8 mouse cellular contexts compared by ENCODE assay signal in the genomic region with DNA sequence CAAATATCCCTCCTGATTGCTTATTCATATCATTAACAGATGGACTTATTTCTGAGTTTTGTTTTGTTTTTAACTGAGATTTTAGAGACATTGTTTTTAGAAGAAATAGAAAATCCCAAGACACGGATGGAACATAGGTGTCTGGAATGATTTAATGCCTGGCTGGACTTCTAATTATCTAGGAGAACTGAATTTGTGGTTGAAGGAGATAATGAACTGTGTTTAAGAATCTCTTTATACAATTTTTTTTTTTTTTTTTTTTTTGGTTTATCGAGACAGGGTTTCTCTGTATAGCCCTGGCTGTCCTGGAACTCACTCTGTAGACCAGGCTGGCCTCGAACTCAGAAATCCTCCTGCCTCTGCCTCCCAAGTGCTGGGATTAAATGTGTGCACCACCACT. TPM values are rescaled to one million over a fixed set of nuclear protein-coding genes. Genes with fewer than 3 reads are reported as not detected.
DNase-seq lines count a peak whose midpoint lies in the region; ATAC-seq and TF ChIP-seq lines count a peak whose summit lies in the region.
"Not testable (repeated sequence)": the region's sequence is repeated elsewhere in the genome, so short reads cannot be mapped to it uniquely, and the experiment has no call there.

No protein-coding gene starts in this region.

- H3K4me3 ChIP-seq in ES-E14 (ENCODE audit: insufficient read depth in 1 of 2, low read depth in 1 of 2, low read length in 2 of 2, poor library complexity in 1 of 2, severe bottlenecking in 1 of 2): peak overlapping the region in 1 of 2 experiments; percentile 87; a peak in 2 of 4 replicates
- H3K4me3 ChIP-seq in embryonic fibroblast, embryonic 13.5 days (ENCODE audit: insufficient read depth, low read length): peak overlapping the region; percentile 95
- H3K4me3 ChIP-seq in heart, embryonic 11.5 days (ENCODE audit: low read depth, low read length): peak overlapping the region; percentile 94; the same call in 1 of the 2 replicates
- H3K4me3 ChIP-seq in hindbrain, embryonic 15.5 days: peak overlapping the region; percentile 97
- H3K4me3 ChIP-seq in layer of hippocampus, adult 2 months: peak overlapping the region; percentile 97
- peak overlapping the region in 1 of 2 experiments; percentile 69; a peak in 2 of 4 replicates for H3K4me3 ChIP-seq in liver, embryonic 14.5 days (ENCODE audit: insufficient read depth in 1 of 2, low read depth in 2 of 2, low read length in 2 of 2)
- peak overlapping the region; percentile 69 for H3K4me3 ChIP-seq in midbrain, embryonic 13.5 days (replicated peaks)
- H3K4me3 ChIP-seq in stomach, embryonic 15.5 days (replicated peaks): peak overlapping the region; percentile 83; the same call in 1 of the 2 replicates

- in situ Hi-C loops in ES-E14 (cut with MboI; ENCODE audit: low sequenced_read_pairs in 2 of 2, unreplicated experiment in 2 of 2): not testable (repeated sequence)

- H3K4me2 ChIP-seq in heart, embryonic 11.5 days: peak overlapping the region; percentile 76
- H3K4me2 ChIP-seq in hindbrain, embryonic 15.5 days: peak overlapping the region; percentile 59
- H3K4me2 ChIP-seq in liver, embryonic 14.5 days (ENCODE audit: low read depth): peak overlapping the region; percentile 82
- H3K4me2 ChIP-seq in midbrain, embryonic 13.5 days (replicated peaks): peak overlapping the region; percentile 81
- H3K4me2 ChIP-seq in stomach, embryonic 15.5 days: peak overlapping the region; percentile 62

- TF ChIP-seq POLR2A in embryonic fibroblast, embryonic 13.5 days (IDR thresholded peaks at IDR 0.05; ENCODE audit: low read depth, low read length): not testable (repeated sequence)

- not testable (repeated sequence) for H3K9me3 ChIP-seq in ES-E14 (ENCODE audit: control insufficient read depth, insufficient read depth, low read depth, low read length); heart, embryonic 11.5 days (replicated peaks; ENCODE audit: control insufficient read depth, low read length); hindbrain, embryonic 15.5 days; liver, embryonic 14.5 days (ENCODE audit: control insufficient read depth, low read length); midbrain, embryonic 13.5 days; stomach, embryonic 15.5 days

- H3K9ac ChIP-seq in ES-E14 (ENCODE audit: insufficient read depth, low read depth, low read length, poor library complexity, severe bottlenecking); heart, embryonic 11.5 days (ENCODE audit: low read depth, low read length); liver, embryonic 14.5 days (replicated peaks); stomach, embryonic 15.5 days: not testable (repeated sequence)
- peak overlapping the region; percentile 99; the same call in 1 of the 2 replicates for H3K9ac ChIP-seq in hindbrain, embryonic 15.5 days
- H3K9ac ChIP-seq in midbrain, embryonic 13.5 days (replicated peaks): peak overlapping the region; percentile 97

- not testable (repeated sequence) for ATAC-seq in heart, embryonic 11.5 days (replicated peaks; ENCODE audit: insufficient number of reproducible peaks, low FRiP score, low TSS enrichment); hindbrain, embryonic 15.5 days (ENCODE audit: low FRiP score, low read depth); liver, embryonic 14.5 days (ENCODE audit: insufficient read depth); midbrain, embryonic 13.5 days; stomach, embryonic 15.5 days (ENCODE audit: insufficient read depth, low FRiP score, low read depth)

- DNase-seq in ES-E14 (ENCODE audit: low read depth, low spot score); layer of hippocampus, adult 2 months (ENCODE audit: low spot score in 2 of 2); liver, embryonic 14.5 days (ENCODE audit: low read depth in 3 of 3, low spot score in 3 of 3): not testable (repeated sequence)

- H3K27me3 ChIP-seq in heart, embryonic 11.5 days (ENCODE audit: control insufficient read depth, insufficient read depth, low read length); hindbrain, embryonic 15.5 days; liver, embryonic 14.5 days (ENCODE audit: control insufficient read depth, insufficient read depth, low read length); midbrain, embryonic 13.5 days; stomach, embryonic 15.5 days (replicated peaks): not testable (repeated sequence)

- H3K27ac ChIP-seq in ES-E14 (ENCODE audit: insufficient read depth, low read depth, low read length, poor library complexity, severe bottlenecking); embryonic fibroblast, embryonic 13.5 days (ENCODE audit: insufficient read depth, low read length); heart, embryonic 11.5 days (ENCODE audit: low read depth, low read length); hindbrain, embryonic 15.5 days (replicated peaks); liver, embryonic 14.5 days; midbrain, embryonic 13.5 days; stomach, embryonic 15.5 days: not testable (repeated sequence)
- 0 out of 2 replicates have a peak overlapping the region, but pooled peaks have one; percentile 98 for H3K27ac ChIP-seq in layer of hippocampus, adult 2 months

- TF ChIP-seq CTCF in embryonic fibroblast, embryonic 13.5 days (IDR thresholded peaks at IDR 0.05; ENCODE audit: borderline replicate concordance, insufficient read depth, low read length); layer of hippocampus, adult 2 months (conservative IDR thresholded peaks at IDR 0.05); liver, embryonic 14.5 days (IDR thresholded peaks at IDR 0.05; ENCODE audit: low read depth): not testable (repeated sequence)

- 92% methylated on average over 3 of the region's 3 CpGs for WGBS in heart, embryonic 11.5 days (ENCODE audit: insufficient replicate concordance)
- WGBS in hindbrain, embryonic 15.5 days: 59% methylated on average over 3 of the region's 3 CpGs
- 62% methylated on average over 3 of the region's 3 CpGs for WGBS in liver, embryonic 14.5 days (ENCODE audit: insufficient replicate concordance)
- WGBS in midbrain, embryonic 13.5 days: 78% methylated on average over 3 of the region's 3 CpGs
- 64% methylated on average over 3 of the region's 3 CpGs for WGBS in stomach, embryonic 15.5 days

- H3K36me3 ChIP-seq in ES-E14 (ENCODE audit: control insufficient read depth, insufficient read depth, low read length, poor library complexity, severe bottlenecking); heart, embryonic 11.5 days (ENCODE audit: control insufficient read depth, insufficient read depth, low read length); hindbrain, embryonic 15.5 days; liver, embryonic 14.5 days (replicated peaks; ENCODE audit: control insufficient read depth, insufficient read depth, low read depth); midbrain, embryonic 13.5 days; stomach, embryonic 15.5 days: not testable (repeated sequence)

- not testable (repeated sequence) for H3K4me1 ChIP-seq in ES-E14 (ENCODE audit: control insufficient read depth in 2 of 2, insufficient read depth in 2 of 2, low read length in 2 of 2, poor library complexity in 1 of 2); embryonic fibroblast, embryonic 13.5 days (ENCODE audit: control insufficient read depth, insufficient read depth, low read length); heart, embryonic 11.5 days (ENCODE audit: control insufficient read depth, insufficient read depth, low read length)
- H3K4me1 ChIP-seq in hindbrain, embryonic 15.5 days (replicated peaks): peaks cover 62% of the 10 kb centered on the region
- peaks cover 6 to 11% of the 10 kb centered on the region in 2 experiments for H3K4me1 ChIP-seq in liver, embryonic 14.5 days (replicated peaks; ENCODE audit: control insufficient read depth in 2 of 2, insufficient read depth in 2 of 2, low read length in 1 of 2)
- peaks cover 65% of the 10 kb centered on the region for H3K4me1 ChIP-seq in midbrain, embryonic 13.5 days (replicated peaks)
- H3K4me1 ChIP-seq in stomach, embryonic 15.5 days: peaks cover 16% of the 10 kb centered on the region; the same call in 1 of the 2 replicates

- TF ChIP-seq EP300 in liver, embryonic 14.5 days (IDR thresholded peaks at IDR 0.05; ENCODE audit: low read depth): not testable (repeated sequence)

TF ChIP-seq in ES-E14, 5 proteins besides CTCF, POLR2A, EP300 and RAD21:
- TF ChIP-seq ZNF384 (IDR thresholded peaks at IDR 0.05; ENCODE audit: low read depth, low read length): peak; percentile 81

RNA-seq across cellular contexts. Expression of a gene that starts 1.8 kb away (rescaled TPM):
- total RNA-seq in ES-E14 (2012; rRNA removed): 43.0 and 58.6 TPM in 2 replicates
- polyA plus RNA-seq in embryonic fibroblast, embryonic 13.5 days (2011; ENCODE audit: insufficient read length, low read depth, missing spikeins): 166 and 168 TPM in 2 replicates
- polyA plus RNA-seq in heart, embryonic 11.5 days (2014; fragmentation: Nextera tagmentation; extraction: Ambion mirVana): 102 and 124 TPM in 2 replicates
- 514 and 529 TPM in 2 replicates for polyA plus RNA-seq in hindbrain, embryonic 15.5 days (2015; fragmentation: Nextera tagmentation; extraction: Ambion mirVana)
- 100 to 1,000 TPM; 192 to 193 TPM for total RNA-seq in layer of hippocampus, adult 2 months (2021)
- 55.0 and 76.5 TPM in 2 replicates for polyA plus RNA-seq in liver, embryonic 14.5 days (2012; rRNA removed)
- polyA plus RNA-seq in liver, embryonic 14.5 days (2014; fragmentation: Nextera tagmentation; extraction: Ambion mirVana): 110 and 137 TPM in 2 replicates
- 455 and 504 TPM in 2 replicates for polyA plus RNA-seq in midbrain, embryonic 13.5 days (2015; fragmentation: Nextera tagmentation; extraction: Ambion mirVana)
- 183 and 196 TPM in 2 replicates for polyA plus RNA-seq in stomach, embryonic 15.5 days (2015; fragmentation: Nextera tagmentation; extraction: Ambion mirVana)
